Mouse (Mus musculus) spleen, adult 12 weeks (tissue): ENCODE measurements around the gene 4930426L09Rik.
"Not testable (repeated sequence)": the region's sequence is repeated elsewhere in the genome, so short reads cannot be mapped to it uniquely, and the experiment has no call there.

Experiments used
- DNase-seq: peaks from one replicate; pipeline ENCODE4 v3.0.0; 2022; ENCODE audit warnings: low spot score

The 4930426L09Rik gene

DNA sequence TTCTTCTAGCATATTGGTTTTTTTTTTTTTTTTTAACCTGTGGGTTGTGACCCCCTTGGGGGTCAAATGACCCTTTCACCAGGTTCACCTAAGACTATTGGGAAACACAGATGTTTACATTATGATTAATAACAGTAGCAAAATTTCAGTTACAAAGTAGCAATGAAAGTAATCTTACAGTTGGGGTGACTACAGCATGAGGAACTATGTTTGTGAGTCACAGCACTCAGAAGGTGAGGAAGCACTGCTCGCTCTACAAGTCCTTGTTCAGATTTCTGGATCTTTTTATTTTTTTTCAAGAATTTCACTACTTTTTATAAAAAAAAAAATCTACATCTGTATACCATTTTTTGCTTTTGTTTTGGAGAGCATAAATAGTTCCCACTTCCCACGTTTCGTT lies 26.6 kb upstream of the 4930426L09Rik start:
- DNase-seq, result no peak

DNA sequence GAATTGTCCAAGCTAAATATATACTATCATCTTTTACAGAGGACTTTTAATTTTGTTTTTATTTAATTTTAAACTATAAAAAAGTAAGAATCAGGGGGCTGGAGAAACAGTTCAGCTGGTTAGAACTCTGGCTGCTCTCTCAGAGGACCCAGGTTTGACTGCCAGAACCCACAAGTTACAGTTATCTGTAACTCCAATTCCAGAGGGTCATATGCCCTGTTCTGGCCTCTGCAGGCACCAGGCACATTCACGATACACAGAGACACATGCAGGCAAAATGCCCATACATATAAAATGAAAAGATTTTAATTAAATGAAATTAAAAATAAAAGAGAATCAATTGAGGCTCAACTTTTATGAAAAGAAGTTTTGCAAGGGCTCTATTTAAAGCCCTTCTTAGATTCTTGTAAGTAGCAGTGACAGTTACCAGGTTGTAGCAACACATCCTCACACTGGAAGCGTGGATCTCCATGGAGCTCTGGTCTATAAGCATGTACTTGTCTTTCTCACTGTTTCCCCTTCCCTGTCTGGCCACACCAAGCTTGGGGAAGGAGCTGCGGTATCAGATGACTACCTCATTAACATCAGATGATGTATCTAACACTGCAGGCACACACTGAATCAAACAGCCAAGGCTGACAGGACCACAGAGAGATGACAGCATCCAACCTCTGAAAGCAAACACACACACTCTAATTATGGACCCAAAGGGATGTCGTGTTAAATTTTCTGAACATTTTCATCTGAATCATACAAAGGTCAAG lies 23.1 kb upstream of the 4930426L09Rik start:
- no peak for DNase-seq

DNA sequence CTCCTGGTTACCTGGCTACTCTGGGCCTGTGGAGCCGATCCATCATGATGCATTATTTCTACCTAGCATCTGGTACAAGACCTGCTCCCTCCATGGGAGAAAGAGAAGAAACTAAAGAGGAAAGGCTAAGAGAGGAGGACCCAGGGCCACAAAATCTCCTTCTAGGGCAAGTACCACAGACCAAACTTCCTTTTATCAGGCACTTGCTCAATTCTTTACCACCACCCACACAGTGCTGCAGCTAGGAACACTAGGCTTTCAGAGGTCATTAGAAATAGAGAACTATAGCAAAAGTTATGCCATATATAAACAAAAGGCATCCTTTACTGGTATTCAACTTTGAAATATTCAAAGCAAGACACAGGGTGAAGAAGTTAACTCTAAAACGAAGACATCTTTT lies 22.0 kb upstream of the 4930426L09Rik start:
- no peak for DNase-seq

DNA sequence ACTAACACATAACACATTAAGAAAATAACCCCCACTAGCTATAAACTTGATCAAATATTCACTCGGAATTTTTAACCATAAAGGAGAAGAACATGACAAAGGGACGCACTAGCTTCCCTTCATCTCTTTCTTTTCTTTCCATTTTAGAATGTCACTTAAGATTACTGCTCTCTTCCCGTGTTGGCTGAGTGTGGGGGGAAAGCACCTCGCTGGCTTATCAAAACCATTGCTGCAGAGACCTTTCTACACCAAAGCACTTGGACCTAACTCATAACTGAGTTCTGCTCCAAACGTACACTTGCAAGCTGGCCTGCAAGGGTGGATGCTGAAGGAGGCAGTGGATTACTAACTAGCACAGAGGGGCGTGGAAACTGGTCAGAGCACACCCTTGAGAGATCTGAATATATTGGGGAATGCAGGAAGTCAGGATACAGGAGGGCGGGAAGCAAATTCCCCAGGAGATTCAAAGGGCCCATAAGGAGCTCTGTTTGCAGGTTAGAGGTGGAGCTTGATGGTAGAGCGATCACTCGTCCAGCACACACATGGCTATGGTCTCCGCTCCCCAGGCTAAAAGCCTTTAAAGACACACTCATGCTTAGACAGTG lies 20.8 kb upstream of the 4930426L09Rik start:
- no peak for DNase-seq

DNA sequence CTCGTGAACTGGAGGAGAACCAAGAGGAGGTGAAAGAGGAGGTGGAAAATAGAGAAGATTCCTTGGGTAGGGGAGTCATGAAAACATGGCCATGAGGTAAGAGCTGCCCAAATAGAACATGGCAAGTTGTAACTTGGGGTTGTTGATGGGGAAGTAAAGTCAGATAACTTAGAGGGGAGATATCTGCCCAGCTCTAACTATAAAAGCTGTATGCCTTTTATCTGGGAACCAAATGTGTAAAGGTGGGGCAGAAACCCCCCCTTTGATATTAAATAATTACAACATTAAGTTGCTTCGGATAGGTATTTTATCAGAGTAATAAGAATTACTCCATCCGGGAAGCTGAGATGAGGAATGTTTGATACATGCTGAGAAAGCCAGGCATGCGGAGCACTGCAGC lies 19.1 kb upstream of the 4930426L09Rik start:
- DNase-seq, result no peak

DNA sequence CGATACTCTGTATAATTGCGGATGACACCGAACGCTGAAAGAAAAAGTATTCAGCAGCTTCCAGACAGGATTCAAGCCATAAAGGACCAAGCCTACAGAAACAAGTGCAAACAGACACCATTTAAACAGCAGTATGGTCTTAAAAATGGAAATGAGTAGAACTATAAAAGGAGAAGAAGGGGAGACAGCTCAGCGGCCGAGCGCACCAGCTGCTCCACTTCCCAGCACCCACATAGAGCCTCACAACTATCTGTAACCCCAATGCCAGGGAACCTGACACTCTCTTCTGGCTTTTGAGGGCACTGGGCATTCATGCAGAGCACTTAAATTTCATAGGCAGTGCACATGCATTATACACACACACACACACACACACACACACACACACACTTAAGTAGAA lies 18.5 kb upstream of the 4930426L09Rik start:
- no peak for DNase-seq

DNA sequence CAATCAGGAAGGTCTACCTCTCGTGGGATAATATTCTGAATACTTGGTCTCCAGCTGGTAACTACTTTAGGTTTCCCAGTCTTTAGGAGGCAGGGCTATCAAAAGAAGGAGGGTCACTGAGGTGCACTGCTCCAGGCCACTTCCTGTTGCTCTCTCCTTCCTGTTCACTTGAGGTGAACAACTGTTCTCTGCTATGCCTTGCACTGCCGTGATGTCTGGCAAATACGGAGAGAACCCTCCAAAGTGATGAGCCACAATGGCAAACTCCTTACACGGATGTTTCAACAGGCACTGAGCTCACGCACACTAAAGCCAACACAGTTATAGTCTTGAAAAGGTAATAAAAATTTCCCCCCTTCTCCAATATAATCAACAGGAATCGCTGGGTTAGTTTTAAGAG lies 15.6 kb upstream of the 4930426L09Rik start:
- DNase-seq, result no peak

DNA sequence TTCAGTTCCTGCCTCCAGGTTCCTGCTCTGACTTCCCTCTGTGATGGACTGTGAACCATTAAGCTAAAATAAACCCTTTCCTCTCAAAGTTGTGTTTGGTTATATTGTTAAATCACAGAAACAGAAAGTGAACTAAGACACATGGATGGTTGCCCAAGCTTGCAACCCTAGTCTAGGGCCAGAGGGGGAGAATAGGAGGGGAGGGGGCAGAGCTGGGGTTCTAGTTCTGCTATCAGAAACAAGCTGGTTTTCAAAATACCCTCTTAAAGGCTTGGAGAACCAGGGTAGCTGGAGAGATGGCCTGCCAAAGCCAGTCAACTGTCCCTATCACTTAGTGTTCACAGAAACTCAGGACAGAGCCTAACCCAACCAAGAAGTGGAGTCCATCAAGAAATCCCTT lies 14.6 kb upstream of the 4930426L09Rik start:
- DNase-seq, result no peak

DNA sequence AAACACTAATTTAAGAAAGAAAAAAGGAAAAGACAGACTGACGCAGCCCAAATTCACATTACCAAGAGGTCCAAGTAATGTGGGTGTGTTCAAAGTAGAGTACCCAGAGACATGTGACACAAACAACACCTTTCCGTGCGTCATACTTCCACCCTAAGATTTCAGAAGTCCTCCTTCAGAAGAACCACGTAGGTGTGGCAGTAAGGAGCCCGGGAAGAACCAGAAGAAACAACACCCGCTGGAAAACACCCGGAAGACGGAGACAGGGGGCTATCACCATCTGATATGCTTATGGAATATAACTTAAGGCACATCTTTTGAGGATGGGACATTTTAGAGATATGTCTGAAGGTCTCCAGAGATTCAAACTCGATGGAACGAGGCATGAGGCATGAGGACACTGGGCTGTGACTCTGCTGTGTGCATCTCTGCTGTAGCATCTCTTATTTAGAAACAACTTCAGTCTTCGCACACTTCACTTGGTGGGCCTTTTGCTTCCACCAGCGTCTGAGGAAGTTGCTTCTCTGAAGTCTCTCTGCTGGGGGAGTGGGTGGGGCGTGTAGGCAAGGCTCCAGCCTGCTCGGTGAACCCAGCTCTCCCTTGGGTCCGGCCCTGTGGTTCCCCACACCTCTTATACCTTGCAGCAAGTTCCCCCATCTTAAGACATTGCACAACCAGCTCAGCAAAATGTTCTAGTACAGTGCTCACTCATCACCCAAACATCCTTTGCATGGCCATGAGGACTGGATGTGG lies 13.9 kb upstream of the 4930426L09Rik start:
- peak; percentile 56 for DNase-seq

DNA sequence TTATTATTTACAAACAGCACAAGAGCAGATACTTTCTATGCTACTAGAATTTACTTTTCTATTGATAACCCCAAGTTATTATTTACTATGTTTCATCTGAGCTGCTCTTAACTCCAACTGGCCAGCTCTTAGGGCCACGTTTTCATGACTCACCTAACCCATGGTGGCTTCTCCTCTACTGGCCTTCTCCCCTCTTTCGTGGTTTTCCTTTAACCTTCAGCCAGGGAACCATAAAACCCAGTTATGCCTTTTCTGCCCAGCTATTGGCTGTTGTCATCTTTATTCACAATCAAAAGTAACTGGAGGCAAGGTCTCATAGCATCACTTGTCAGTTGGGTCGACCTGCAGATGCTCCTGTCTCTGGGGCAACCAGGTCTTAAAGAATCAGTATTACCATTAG lies 12.6 kb upstream of the 4930426L09Rik start:
- no peak for DNase-seq

DNA sequence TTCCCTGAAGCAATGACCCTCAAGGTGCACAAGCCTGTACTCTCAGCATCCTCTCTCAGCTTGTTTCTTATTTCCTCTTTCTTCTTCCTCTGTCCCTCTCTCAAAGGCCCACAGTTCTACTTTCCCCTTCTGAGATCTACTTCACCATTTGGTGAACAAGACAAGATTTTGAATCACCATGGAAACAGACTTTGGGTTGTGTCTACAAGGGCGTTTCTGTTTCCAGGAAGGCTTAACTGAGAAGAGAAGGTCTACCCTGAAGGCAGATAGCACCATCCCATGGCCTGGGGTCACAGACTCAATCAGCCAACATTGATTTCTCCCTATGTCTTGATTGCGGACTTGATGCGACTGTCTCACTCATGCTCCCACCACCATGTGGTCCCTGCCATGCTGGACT lies 9.3 kb upstream of the 4930426L09Rik start:
- DNase-seq, result peak; percentile 23

DNA sequence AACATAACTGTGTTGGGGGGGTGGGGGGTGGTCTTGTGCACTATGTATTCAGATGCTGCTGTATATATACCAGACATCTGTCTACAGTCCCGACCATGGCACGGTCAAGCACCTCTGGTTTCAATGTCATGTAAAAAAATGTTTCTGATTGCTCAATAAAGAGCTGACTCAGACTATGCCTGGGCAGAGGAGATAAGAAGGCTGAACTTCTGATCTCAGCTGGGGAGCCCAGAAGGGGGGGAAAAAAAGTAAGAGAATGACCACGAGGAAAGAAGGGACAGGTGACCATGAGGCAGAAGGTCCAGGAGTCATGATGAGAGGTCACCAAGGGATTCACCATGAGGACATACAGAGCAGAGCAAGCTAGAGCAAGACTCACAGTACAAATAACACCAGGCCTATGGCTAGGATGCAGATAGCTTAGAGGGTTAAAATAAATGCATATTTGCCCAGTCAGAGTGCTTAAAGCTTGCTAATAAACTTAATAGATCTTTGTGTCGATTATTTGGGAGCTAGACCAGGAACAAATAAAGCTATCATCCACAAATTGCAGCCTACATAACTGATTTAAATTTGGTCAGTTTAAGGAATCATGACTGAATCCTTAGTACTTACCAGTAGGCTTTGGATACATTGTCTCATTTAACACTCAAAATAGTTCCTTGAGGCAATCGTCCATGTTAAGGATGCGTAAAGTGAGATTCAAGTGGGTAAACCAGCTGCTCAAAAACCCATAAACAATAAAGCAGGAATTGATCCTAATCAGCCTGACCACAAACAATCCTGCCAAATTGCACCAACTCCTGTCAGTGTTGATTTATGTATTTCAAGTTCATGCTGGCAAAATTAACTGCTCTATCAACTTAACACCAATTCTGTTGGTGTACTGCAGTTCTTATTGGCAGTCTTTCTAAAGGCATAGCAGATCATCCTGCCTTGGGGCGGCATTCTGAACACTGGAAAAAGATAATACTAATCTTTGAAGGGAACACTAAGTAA lies 5.3 kb upstream of the 4930426L09Rik start:
- DNase-seq, result peak; percentile 46

DNA sequence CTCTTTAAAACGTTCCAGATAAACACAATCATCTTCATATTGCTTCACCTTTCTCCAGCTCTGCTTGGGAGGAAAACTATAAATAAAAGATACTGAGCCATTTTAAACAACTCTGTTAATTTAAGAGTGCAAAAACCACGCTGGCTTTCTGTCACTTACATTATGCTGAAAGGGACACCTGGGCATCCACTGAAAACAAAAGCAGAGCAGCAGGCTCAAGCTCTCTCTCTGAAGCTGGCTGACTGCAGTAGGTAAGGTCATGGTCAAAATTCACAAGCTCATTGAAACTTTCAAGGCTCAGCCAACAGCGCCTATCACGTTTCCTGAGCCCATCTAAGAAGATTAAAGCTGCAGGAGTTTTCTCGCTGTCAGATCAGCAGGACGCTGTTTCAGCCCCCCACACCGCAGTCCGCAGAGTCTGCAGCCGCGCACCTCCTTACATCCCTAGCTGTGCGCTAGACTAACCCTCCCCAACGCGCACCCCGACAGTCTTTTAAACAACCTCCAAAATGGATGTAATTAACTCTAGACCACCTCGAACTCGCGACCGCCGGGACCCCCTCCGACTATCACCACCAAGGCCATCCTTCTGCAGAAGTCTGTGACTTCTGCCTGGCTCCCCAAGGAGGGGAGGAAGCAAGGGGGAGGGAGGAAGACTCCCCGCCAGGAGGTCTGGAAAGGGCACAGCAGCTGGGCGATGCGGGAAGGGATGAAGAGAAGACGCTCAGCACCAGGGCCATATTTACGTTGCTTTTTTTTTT lies 1.5 kb upstream of the 4930426L09Rik start:
- peak; percentile 37 for DNase-seq

DNA sequence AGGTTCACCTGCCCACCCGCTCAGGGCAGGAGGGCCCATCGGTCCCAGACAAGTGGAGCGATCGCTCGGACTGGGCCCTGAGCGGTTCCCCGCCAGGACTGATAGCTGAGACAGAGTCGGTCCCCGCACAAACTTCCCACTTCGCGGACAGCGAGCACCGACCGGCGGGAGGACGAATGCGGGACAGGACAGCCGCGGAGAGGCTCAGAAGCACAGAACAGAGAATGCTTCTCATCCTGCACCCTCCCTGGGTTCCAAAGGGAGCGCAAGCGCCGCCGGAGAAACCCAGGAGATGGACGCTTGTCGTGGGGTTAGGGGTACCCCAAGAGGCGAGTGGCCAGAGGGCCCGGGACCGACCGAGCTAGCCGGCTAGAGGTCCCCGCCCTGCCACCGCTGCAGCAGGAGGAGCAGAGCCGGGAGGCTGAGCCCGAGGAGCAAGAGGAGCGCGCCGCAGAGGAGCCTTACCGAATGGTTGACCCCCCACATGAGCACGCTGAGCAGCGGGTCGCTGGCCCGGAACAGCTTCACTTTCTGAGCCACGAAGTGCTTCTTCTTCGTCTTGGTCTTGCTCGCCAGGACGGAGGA lies 664 bp upstream of the 4930426L09Rik start:
- DNase-seq, result peak; percentile 56

DNA sequence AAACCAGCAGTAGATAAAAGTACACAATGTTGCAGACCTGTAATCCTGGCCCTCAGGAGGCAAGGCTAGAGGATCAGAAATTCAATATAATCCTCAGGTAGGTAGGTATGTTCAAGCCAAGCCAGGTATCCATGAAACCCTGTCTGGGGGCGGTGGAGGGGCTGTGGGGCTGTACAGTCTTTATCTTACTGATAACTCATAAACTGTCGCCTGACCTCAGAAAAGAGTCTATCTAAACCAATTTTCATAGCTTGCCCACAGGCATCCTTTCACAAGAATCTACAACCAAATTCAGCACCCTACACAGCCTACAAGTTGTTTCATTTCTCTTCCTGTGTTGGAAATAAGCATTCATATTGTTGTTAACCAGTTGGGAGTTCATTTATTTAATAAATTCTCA lies 1.3 kb downstream of the 4930426L09Rik start:
- no peak for DNase-seq

DNA sequence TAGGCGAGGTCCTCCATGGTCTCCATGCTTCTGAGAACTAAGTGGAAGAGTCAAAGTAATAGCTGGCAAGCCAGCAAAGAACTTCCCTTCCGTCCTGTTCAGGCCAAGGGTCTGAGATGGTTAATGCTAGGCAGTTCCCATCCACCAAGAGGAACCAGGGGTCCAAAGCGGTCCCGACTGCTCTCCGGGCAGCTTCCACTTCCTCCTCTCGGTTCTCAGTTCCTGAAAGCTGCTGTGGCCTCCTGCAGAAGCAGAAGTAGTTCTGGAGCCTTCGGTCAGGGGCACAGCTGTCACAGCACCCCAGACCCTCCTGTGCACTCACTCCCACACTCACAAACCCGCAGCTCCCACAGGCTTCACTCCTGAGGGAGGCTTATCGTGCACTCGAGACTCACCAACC lies 6.7 kb downstream of the 4930426L09Rik start:
- DNase-seq, result peak; percentile 51

DNA sequence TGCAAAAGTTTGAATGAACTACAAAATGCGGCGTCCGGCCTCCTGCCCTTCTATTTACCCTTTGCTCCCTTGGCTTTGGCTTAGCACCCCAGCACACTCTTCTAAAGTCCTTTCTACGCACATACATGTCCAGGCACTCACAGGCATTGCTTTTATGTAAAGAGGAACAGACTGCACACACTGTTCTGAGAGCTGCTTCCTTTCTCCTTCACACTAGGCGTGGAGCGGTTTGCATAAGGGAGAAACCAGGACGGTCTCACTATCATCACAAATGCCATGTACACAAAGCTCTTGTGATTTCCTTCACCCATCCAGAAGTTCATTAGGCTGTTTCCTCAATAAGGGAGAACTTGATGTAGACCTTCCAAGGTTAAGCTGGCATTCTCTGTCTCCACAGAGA lies 8.0 kb downstream of the 4930426L09Rik start:
- no peak for DNase-seq

DNA sequence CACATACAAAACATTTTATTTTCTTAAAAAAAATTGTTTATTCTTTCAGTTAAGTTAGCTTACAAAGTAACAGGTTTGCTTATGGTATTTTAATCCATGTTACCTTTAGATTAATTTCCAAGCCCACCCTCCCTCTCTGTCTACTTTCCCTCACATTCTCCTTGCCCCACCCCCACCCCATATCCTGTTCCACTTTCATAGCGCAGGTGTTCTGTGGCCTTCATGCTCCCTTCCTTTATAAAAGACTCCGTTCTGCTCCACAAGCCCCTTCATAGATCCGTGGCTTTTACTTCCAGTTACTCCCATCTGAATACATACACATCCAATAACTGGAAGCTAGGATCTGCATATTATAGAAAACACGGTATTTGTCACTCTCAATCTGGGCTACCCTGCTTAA lies 9.4 kb downstream of the 4930426L09Rik start:
- DNase-seq, result no peak

DNA sequence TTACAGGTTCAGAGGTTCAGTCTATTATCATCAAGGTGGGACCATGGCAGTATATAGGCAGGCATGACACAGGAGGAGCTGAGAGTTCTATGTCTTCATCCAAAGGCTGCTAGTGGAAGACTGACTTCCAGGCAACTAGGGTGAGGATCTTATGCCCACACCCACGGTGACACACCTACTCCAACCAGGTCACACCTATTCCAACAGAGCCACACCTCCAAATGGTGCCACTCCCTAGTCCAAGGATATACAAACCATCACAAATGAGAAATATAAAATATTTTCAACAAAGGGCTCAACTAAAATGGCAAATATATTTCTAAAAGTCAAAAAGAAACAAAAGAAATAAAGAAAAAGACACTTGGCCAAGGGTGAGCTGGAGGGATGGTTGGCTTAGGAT lies 12.4 kb downstream of the 4930426L09Rik start:
- DNase-seq, result not testable (repeated sequence)

DNA sequence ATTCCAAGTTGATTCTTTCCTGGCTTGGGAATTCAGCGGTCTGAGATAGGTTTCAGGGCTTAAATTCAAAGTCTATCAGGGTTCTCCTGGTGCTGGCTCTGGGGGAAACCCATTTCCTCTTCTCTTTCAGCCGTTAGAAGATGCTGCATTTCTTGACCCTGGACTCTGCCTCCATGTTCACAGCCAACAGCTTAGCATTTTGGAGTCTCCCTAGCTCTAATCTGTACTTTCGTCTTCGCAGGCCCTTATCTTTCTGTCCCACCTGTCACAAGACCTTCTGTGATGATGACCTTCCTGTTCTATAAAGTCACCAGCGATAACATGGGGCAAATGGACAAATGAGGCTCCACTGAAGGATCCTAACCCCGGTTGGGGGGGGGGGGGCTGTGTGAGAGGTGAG lies 13.3 kb downstream of the 4930426L09Rik start:
- DNase-seq, result peak; percentile 54

DNA sequence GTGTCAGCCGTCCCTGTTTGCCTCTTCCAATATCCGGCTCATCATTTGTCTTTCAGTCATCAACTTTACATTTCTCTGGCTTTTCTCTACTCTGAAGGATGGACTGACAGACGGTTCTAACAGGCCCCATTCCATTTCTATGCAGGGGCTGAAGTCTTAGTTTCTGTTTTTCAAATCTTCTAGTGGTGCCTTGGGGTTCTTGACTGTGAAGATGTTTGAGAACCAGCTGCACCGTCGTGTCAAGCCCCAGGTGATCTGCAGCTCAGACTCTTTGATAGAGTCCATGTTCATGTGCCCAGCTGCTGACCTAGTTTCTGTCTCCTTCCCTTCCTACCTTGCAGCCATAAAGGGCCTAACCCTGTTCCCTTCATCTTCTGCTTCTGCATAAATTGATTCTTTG lies 18.2 kb downstream of the 4930426L09Rik start:
- no peak for DNase-seq
